Mouse (Mus musculus): ENCODE data around the gene Coq6. TPM values are rescaled to one million over a fixed set of nuclear protein-coding genes. Genes with fewer than 3 reads are reported as not detected.

Coq6 gene
- polyA plus RNA-seq, 1 experiment from 2014 or later: 52.7 TPM

- H3K4me3 ChIP-seq (ENCODE audit: low read depth, low read length): no peak overlapping the region
- no peak for ATAC-seq (ENCODE audit: insufficient number of reproducible peaks, insufficient read depth, low FRiP score, low read depth)
- no peaks in the 10 kb centered on the region for H3K4me1 ChIP-seq (ENCODE audit: control insufficient read depth, insufficient read depth, low read length)
- no peaks in the 10 kb centered on the region for H3K36me3 ChIP-seq (ENCODE audit: control insufficient read depth, insufficient read depth, low read length)
- H3K4me2 ChIP-seq (replicated peaks; ENCODE audit: low read depth, low read length): no peak overlapping the region
- H3K9ac ChIP-seq (replicated peaks; ENCODE audit: low read depth, low read length): no peak overlapping the region
- WGBS: 92% methylated on average over 8 of the region's 8 CpGs
- H3K9me3 ChIP-seq (ENCODE audit: control insufficient read depth, low read depth, low read length): no peaks in the 10 kb centered on the region
- no peaks in the 10 kb centered on the region for H3K27me3 ChIP-seq (ENCODE audit: control insufficient read depth, insufficient read depth, low read length)
- H3K27ac ChIP-seq (ENCODE audit: low read length): no peak overlapping the region
Observed at GRCm38 (mm10) chr12:84388097-84388496, 26.6 kb downstream of the Coq6 start.

GRCm38 (mm10) chr12:84388774-84389400, 27.4 kb downstream of the Coq6 start:
- Histone ChIP-seq H3K4me1 (ENCODE audit: control insufficient read depth, insufficient read depth, low read length) (no peaks in the 10 kb centered on the region), H3K27me3 (ENCODE audit: control insufficient read depth, insufficient read depth, low read length) (no peaks in the 10 kb centered on the region), H3K9me3 (ENCODE audit: control insufficient read depth, low read depth, low read length) (no peaks in the 10 kb centered on the region), H3K9ac (replicated peaks; ENCODE audit: low read depth, low read length) (no peak overlapping the region), H3K27ac (ENCODE audit: low read length) (no peak overlapping the region), H3K4me3 (ENCODE audit: low read depth, low read length) (no peak overlapping the region), H3K4me2 (replicated peaks; ENCODE audit: low read depth, low read length) (no peak overlapping the region), H3K36me3 (ENCODE audit: control insufficient read depth, insufficient read depth, low read length) (no peaks in the 10 kb centered on the region)
- WGBS: 68% methylated on average over 14 of the region's 14 CpGs
- no peak for ATAC-seq (ENCODE audit: insufficient number of reproducible peaks, insufficient read depth, low FRiP score, low read depth)

- Histone ChIP-seq H3K9me3 (ENCODE audit: control insufficient read depth, low read depth, low read length) (no peaks in the 10 kb centered on the region), H3K4me1 (ENCODE audit: control insufficient read depth, insufficient read depth, low read length) (no peaks in the 10 kb centered on the region), H3K27ac (ENCODE audit: low read length) (no peak overlapping the region), H3K36me3 (ENCODE audit: control insufficient read depth, insufficient read depth, low read length) (no peaks in the 10 kb centered on the region), H3K4me2 (replicated peaks; ENCODE audit: low read depth, low read length) (no peak overlapping the region), H3K9ac (replicated peaks; ENCODE audit: low read depth, low read length) (no peak overlapping the region), H3K27me3 (ENCODE audit: control insufficient read depth, insufficient read depth, low read length) (no peaks in the 10 kb centered on the region), H3K4me3 (ENCODE audit: low read depth, low read length) (no peak overlapping the region)
- no peak for ATAC-seq (ENCODE audit: insufficient number of reproducible peaks, insufficient read depth, low FRiP score, low read depth)
- 84% methylated on average over 6 of the region's 6 CpGs for WGBS
Observed at GRCm38 (mm10) chr12:84390336-84390735, 28.9 kb downstream of the Coq6 start.

GRCm38 (mm10) chr12:84392681-84393080, 31.2 kb downstream of the Coq6 start:
- H3K9ac ChIP-seq (replicated peaks; ENCODE audit: low read depth, low read length): no peak overlapping the region
- H3K9me3 ChIP-seq (ENCODE audit: control insufficient read depth, low read depth, low read length): no peaks in the 10 kb centered on the region
- no peak overlapping the region for H3K27ac ChIP-seq (ENCODE audit: low read length)
- H3K27me3 ChIP-seq (ENCODE audit: control insufficient read depth, insufficient read depth, low read length): no peaks in the 10 kb centered on the region
- no peak overlapping the region for H3K4me3 ChIP-seq (ENCODE audit: low read depth, low read length)
- no peaks in the 10 kb centered on the region for H3K4me1 ChIP-seq (ENCODE audit: control insufficient read depth, insufficient read depth, low read length)
- no peaks in the 10 kb centered on the region for H3K36me3 ChIP-seq (ENCODE audit: control insufficient read depth, insufficient read depth, low read length)
- no peak overlapping the region for H3K4me2 ChIP-seq (replicated peaks; ENCODE audit: low read depth, low read length)
- 96% methylated on average over 4 of the region's 4 CpGs for WGBS
- ATAC-seq (ENCODE audit: insufficient number of reproducible peaks, insufficient read depth, low FRiP score, low read depth): no peak

- H3K27ac ChIP-seq (ENCODE audit: low read length): no peak overlapping the region
- H3K4me1 ChIP-seq (ENCODE audit: control insufficient read depth, insufficient read depth, low read length): no peaks in the 10 kb centered on the region
- H3K9ac ChIP-seq (replicated peaks; ENCODE audit: low read depth, low read length): no peak overlapping the region
- no peak overlapping the region for H3K4me3 ChIP-seq (ENCODE audit: low read depth, low read length)
- no peaks in the 10 kb centered on the region for H3K36me3 ChIP-seq (ENCODE audit: control insufficient read depth, insufficient read depth, low read length)
- no peaks in the 10 kb centered on the region for H3K9me3 ChIP-seq (ENCODE audit: control insufficient read depth, low read depth, low read length)
- H3K27me3 ChIP-seq (ENCODE audit: control insufficient read depth, insufficient read depth, low read length): no peaks in the 10 kb centered on the region
- ATAC-seq (ENCODE audit: insufficient number of reproducible peaks, insufficient read depth, low FRiP score, low read depth): no peak
- WGBS: 85% methylated on average over 5 of the region's 5 CpGs
- no peak overlapping the region for H3K4me2 ChIP-seq (replicated peaks; ENCODE audit: low read depth, low read length)
Observed at GRCm38 (mm10) chr12:84393847-84394246, 32.4 kb downstream of the Coq6 start.

GRCm38 (mm10) chr12:84396947-84397679, 35.7 kb downstream of the Coq6 start:
- Histone ChIP-seq H3K4me2 (replicated peaks; ENCODE audit: low read depth, low read length) (no peak overlapping the region), H3K27ac (ENCODE audit: low read length) (no peak overlapping the region), H3K4me1 (ENCODE audit: control insufficient read depth, insufficient read depth, low read length) (no peaks in the 10 kb centered on the region), H3K27me3 (ENCODE audit: control insufficient read depth, insufficient read depth, low read length) (no peaks in the 10 kb centered on the region), H3K36me3 (ENCODE audit: control insufficient read depth, insufficient read depth, low read length) (no peaks in the 10 kb centered on the region), H3K4me3 (ENCODE audit: low read depth, low read length) (no peak overlapping the region), H3K9me3 (ENCODE audit: control insufficient read depth, low read depth, low read length) (no peaks in the 10 kb centered on the region), H3K9ac (replicated peaks; ENCODE audit: low read depth, low read length) (no peak overlapping the region)
- WGBS: 77% methylated on average over 14 of the region's 14 CpGs
- ATAC-seq (ENCODE audit: insufficient number of reproducible peaks, insufficient read depth, low FRiP score, low read depth): no peak

GRCm38 (mm10) chr12:84397685-84398084, 36.2 kb downstream of the Coq6 start:
- no peaks in the 10 kb centered on the region for H3K27me3 ChIP-seq (ENCODE audit: control insufficient read depth, insufficient read depth, low read length)
- H3K4me1 ChIP-seq (ENCODE audit: control insufficient read depth, insufficient read depth, low read length): no peaks in the 10 kb centered on the region
- no peak overlapping the region for H3K9ac ChIP-seq (replicated peaks; ENCODE audit: low read depth, low read length)
- H3K9me3 ChIP-seq (ENCODE audit: control insufficient read depth, low read depth, low read length): no peaks in the 10 kb centered on the region
- no peak overlapping the region for H3K4me2 ChIP-seq (replicated peaks; ENCODE audit: low read depth, low read length)
- ATAC-seq (ENCODE audit: insufficient number of reproducible peaks, insufficient read depth, low FRiP score, low read depth): no peak
- no peak overlapping the region for H3K4me3 ChIP-seq (ENCODE audit: low read depth, low read length)
- H3K27ac ChIP-seq (ENCODE audit: low read length): no peak overlapping the region
- no peaks in the 10 kb centered on the region for H3K36me3 ChIP-seq (ENCODE audit: control insufficient read depth, insufficient read depth, low read length)

GRCm38 (mm10) chr12:84398629-84399028, 37.2 kb downstream of the Coq6 start:
- 62% methylated on average over 5 of the region's 5 CpGs for WGBS
- H3K9me3 ChIP-seq (ENCODE audit: control insufficient read depth, low read depth, low read length): no peaks in the 10 kb centered on the region

GRCm38 (mm10) chr12:84399135-84399534, 37.7 kb downstream of the Coq6 start:
- Histone ChIP-seq H3K27me3 (ENCODE audit: control insufficient read depth, insufficient read depth, low read length) (no peaks in the 10 kb centered on the region), H3K9me3 (ENCODE audit: control insufficient read depth, low read depth, low read length) (no peaks in the 10 kb centered on the region), H3K4me3 (ENCODE audit: low read depth, low read length) (no peak overlapping the region), H3K36me3 (ENCODE audit: control insufficient read depth, insufficient read depth, low read length) (no peaks in the 10 kb centered on the region), H3K4me1 (ENCODE audit: control insufficient read depth, insufficient read depth, low read length) (no peaks in the 10 kb centered on the region), H3K27ac (ENCODE audit: low read length) (no peak overlapping the region), H3K4me2 (replicated peaks; ENCODE audit: low read depth, low read length) (no peak overlapping the region), H3K9ac (replicated peaks; ENCODE audit: low read depth, low read length) (no peak overlapping the region)
- ATAC-seq (ENCODE audit: insufficient number of reproducible peaks, insufficient read depth, low FRiP score, low read depth): no peak
- 73% methylated on average over 9 of the region's 9 CpGs for WGBS

More at GRCm38 (mm10) chr12:84398629-84399028, 37.2 kb downstream of the Coq6 start:
- no peaks in the 10 kb centered on the region for H3K27me3 ChIP-seq (ENCODE audit: control insufficient read depth, insufficient read depth, low read length)
- no peaks in the 10 kb centered on the region for H3K36me3 ChIP-seq (ENCODE audit: control insufficient read depth, insufficient read depth, low read length)
- ATAC-seq (ENCODE audit: insufficient number of reproducible peaks, insufficient read depth, low FRiP score, low read depth): no peak
- no peak overlapping the region for H3K4me2 ChIP-seq (replicated peaks; ENCODE audit: low read depth, low read length)
- H3K4me1 ChIP-seq (ENCODE audit: control insufficient read depth, insufficient read depth, low read length): no peaks in the 10 kb centered on the region
- no peak overlapping the region for H3K27ac ChIP-seq (ENCODE audit: low read length)
- H3K4me3 ChIP-seq (ENCODE audit: low read depth, low read length): no peak overlapping the region
- no peak overlapping the region for H3K9ac ChIP-seq (replicated peaks; ENCODE audit: low read depth, low read length)
